In the genomic region with DNA sequence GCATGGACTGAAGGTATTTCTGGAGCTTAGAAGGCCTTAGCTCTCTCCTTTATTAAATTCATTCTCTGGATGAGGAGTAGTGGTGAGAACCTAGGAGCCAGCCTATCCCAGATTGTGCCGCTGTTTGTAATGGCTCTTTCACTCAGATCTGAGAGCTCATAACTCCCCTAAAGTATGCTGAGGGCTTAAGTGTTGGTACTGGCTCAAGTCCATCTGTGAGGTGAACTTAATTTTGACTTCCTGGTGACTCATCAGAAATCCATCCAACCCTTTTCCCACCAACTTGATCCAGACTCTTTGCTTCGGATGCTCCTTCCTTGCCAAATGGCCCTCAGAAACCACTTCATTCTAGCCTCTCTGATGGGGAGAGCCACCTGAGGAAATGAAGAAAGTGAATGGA, we compare ENCODE assay signal across 1 mouse cellular context.
TF ChIP-seq lines count a peak whose summit lies in the region.

No protein-coding gene starts in this region.

TF ChIP-seq in CH12.LX, 34 proteins besides CTCF, POLR2A, EP300 and RAD21 (continued from another document):
- TF ChIP-seq ETS1 (conservative IDR thresholded peaks at IDR 0.05; ENCODE audit: low read depth, low read length) = no peak
- no peak for TF ChIP-seq PAX5 (IDR thresholded peaks at IDR 0.05; ENCODE audit: low read length)
- no peak for TF ChIP-seq MAZ (IDR thresholded peaks at IDR 0.05; ENCODE audit: low read depth, low read length)
